Mouse (Mus musculus): ENCODE results near the gene AW822073. TPM values are rescaled to one million over a fixed set of nuclear protein-coding genes. Genes with fewer than 3 reads are reported as not detected.
"Not testable (repeated sequence)": the region's sequence is repeated elsewhere in the genome, so short reads cannot be mapped to it uniquely, and the experiment has no call there.

AW822073 gene
- total RNA-seq (2021) = not detected in 2 replicates
- long read RNA-seq, experiment 1 = 0 reads
- long read RNA-seq, experiment 2 = 0 reads

DNA sequence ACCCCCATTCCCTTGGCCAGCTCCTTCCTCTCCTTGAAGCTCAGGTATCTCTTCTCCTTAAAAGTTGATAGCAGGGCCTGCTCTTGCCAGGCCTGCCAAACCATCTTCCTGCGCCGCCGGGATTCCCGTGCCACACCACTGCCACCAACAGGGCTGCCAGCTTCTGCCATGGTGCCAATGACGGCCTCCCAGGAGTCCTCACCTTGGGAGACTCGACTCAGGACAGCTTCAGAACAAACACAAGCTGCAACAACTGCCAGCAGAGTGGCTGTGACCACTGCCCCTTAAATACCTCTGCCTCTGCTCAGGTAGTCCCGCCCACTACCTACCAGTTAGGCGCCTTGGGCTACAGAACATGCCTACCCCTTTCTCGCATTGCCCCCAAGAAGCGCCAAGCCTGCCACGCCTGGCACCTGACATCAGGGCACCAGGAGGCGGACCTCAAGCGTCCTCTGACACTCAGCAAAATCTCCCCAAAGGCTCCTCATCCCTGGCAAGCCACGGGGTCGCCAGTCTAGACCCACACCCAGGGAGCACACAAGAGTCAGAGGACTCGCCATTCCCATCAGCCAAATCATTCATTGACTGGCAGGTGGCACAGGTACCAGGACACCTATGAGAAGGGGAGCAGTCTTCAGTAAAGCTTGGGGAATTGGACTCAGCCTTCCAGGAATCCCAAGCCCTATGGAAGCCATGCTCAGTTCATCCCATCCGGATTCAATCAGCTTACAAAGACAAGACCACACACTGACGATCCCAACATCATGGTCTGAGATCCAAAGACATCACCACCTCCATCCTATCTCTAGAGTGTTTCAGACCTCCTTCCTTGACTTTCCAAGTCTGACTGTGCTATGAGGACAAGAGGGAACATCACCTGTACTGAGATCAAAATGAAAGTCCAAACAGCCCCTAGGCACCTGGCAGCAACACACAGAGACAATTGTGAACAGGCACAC is at the start of gene AW822073:
Gene AW822073 (minus strand): TSS at position 104 of the 959 bp plus-strand sequence.
- DNase-seq = peak; percentile 42

DNA sequence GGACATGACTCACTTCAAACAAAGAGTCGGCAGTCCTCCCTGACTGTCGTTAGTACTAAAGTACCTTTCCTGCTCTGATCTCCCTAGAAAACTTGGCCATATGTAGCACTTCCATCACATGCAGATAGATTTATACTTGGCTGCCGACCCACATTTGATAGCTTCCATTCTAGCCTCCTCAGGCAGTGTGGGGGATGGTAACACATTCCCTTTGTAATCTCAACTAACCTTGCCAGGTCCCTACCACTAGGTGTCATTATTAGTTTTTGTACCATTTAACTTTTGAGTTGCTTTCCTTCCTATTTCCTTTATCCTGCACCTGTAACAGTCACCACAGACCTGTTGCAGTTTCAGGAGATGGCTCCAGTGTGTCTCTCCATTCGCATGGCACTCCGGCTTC is 33.7 kb upstream of the AW822073 start:
- DNase-seq = peak; percentile 23

DNA sequence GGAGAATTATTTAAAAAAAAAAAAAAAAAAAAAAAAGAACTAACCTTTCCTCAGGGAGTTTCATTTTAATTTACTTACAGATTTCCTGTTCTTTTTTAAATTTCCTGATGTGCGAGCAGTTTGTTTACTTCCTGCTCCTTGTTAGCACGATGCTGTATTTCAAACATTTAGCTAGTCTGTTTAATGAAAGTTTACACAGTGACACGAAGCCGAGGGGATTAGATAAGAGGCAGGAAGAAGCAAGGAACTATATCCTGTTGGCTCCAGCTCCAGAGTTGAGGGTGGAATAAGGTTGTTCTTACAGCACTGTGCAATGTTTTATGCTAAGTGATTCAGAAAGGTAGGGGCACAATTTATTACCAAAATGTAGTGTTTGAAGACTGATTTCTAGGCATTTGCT is 31.2 kb upstream of the AW822073 start:
- DNase-seq = no peak

DNA sequence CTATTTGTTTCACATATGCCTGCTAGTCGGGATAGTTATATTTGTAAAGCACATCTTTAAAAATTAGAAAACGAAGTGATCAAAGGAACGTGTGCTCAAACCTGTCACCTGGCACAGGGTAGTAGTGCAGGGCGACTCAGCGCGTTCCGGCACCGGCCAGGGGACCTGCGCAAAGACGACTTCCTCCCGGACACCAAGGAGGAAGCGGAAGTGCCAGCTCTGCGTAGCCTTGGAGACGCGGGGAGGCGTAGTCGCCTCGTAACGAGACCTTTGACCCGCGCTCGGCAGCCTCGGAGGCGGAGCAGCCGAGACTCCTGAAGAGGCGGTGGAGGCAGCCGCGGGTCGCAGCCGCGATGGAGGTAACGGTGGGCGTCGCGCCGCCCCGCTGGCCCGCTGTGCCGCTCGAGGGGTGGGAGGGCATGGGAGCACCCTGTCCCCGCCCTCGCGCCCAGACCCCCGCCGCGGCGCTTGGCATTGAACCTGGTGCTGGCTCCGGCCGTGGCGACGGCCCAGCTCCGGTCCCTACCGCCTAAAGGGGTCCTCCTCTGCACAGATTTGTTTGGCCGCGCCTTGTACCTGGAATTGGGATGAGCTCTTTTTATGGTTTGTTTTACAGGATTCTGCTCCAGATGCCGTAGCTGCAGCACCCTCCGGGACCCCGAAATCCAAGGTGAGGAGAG is 30.6 kb upstream of the AW822073 start, which contains the start of gene Gcc2:
Gene Gcc2 (plus strand): TSS at position 285 of the 680 bp plus-strand sequence.
- peak; percentile 97 for DNase-seq

DNA sequence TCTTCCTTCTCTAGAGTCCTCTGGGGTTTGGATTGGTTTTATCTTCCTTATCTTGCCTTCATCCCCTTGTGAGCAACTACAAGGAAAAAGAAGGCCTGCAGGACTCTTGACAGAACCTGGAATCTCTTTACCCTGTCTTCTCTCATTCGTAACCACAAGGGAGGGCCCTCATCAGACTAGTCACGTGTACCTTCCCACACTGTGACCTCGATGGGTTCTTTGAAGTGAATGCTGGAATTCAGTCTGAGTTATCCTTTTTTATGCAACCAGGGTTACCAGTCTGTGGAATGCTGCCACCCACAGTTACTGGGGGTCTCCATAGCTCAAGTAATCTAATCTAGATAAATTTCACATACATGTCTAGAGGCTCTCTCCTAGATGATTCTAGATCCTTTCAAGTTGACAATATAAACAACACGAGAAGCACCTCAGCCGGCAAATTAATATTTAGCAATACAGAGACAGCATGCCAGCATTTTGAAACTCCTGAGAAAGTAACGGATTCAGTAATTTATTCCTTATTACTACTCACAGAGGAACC is 30.0 kb upstream of the AW822073 start:
- DNase-seq = peak; percentile 42

DNA sequence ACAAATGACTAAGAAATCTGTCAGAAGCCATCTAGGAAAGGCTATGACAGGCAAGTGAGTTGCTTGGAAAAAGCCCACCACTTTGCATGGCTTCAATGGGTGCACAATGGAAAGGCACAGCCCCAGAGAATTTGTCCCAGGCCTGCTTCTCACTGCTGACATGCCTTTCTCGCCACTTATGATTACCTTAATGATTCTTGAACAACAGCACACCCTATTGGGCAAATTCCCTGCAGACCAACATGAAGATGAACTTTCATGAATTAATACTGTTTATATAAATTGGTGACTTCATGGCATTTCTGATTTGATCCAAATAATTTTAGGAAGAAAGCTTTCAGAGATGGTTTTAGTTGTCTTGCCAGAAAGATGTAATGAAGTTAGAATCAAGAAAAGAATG is 24.8 kb upstream of the AW822073 start:
- no peak for DNase-seq

DNA sequence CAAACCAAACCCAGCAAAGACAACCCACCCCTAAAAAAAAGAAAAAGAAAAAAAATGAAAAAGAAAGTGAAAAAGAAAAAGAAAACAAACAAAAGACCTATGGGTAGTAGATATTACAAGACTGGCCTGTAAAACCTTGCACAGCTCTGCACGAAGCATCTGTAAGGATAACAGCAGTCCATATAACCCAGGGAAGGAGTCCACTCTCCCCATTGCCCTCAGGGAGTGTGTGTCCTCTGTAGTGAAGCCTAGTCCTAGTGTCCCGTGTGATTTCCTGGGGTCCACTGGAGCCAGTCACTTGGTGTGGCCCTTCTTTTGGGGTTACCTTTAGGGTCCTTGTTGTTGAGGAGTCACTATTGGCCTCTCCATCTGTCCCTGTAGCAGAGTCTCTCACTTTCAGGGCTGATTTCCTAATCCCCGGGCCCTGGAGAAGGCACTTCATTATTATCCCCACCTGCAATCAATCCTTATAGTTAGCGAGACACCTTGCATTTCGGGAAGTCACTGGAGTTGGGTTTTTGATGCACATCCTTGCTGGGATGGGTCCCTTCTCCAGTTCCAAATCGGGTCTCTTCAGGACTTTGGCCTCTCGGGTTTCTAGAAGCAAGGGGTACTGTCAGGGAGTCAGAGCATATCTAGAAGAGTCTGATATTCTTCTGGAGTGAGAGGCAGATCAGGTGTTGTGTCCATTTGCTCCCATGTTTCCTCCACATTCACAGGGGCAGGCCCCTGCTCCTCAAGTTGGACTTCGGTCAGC is 14.4 kb upstream of the AW822073 start:
- peak; percentile 41 for DNase-seq

DNA sequence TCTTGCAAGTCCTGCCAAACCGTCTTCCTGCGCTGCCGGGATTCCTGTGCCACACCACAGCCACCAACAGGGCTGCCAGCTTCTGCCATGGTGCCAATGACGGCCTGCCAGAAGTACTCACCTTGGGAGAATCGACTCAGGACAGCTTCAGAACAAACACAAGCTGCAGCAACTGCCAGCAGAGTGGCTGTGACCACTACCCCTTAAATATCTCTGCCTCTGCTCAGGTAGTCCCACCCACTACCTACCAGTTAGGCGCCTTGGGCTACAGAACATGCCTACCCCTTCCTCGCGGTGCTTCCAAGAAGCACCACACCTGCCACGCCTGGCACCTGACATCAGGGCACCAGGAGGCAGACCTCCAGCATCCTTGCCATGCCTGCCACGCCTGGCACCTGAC is 11.9 kb upstream of the AW822073 start, which contains the start of gene Gm4981:
Gene Gm4981 (minus strand): TSS at position 89 of the 400 bp plus-strand sequence.
- DNase-seq = no peak

DNA sequence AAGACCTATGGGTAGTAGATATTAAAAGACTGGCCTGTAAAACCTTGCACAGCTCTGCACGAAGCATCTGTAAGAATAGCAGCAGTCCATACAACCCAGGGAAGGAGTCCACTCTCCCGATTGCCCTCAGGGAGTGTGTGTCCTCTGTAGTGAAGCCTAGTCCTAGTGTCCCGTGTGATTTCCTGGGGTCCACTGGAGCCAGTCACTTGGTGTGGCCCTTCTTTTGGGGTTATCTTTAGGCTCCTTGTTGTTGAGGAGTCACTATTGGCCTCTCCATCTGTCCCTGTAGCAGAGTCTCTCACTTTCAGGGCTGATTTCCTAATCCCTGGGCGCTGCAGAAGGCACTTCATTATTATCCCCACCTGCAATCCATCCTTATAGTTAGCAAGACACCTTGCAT is 10.3 kb upstream of the AW822073 start:
- DNase-seq = not testable (repeated sequence)

DNA sequence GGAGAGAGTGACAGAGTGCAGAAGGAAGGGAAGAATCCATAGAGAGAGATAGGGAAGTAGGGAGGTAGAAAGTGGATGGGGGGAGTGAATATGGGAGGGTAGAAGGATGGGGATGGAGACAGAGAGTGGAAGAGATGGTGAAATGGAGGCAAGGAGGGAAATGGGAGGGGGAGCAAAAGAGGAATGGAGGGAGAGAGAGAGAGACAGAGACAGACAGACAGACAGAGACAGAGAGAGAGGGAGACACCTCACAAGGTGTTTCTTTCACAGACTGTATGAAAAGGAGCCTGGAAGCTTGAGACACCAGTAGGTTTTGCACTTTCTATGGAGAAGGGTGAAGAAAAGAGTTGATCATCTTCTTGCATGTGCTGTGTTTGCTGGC is 9.0 kb upstream of the AW822073 start:
- not testable (repeated sequence) for DNase-seq

DNA sequence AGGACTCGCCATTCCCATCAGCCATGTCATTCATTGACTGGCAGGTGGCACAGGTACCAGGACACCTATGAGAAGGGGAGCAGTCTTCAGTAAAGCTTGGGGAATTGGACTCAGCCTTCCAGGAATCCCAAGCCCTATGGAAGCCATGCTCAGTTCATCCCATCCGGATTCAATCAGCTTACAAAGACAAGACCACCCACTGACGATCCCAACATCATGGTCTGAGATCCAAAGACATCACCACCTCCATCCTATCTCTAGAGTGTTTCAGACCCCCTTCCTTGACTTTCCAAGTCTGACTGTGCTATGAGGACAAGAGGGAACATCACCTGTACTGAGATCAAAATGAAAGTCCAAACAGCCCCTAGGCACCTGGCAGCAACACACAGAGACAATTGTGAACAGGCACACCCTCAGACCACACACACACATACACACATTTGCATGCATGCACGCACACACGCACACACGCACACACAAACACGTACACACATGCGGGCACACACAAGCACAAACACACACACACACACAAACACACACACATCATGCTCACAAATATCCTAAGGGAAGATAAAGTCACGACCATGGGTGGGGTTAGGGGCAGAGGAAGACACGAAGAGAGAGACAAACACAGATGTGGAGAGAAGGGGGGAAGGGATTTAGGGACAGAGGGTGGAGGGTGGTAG is 8.5 kb upstream of the AW822073 start:
- not testable (repeated sequence) for DNase-seq

DNA sequence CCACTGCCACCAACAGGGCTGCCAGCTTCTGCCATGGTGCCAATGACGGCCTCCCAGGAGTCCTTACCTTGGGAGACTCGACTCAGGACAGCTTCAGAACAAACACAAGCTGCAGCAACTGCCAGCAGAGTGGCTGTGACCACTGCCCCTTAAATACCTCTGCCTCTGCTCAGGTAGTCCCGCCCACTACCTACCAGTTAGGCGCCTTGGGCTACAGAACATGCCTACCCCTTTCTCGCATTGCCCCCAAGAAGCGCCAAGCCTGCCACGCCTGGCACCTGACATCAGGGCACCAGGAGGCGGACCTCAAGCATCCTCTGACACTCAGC is 7.9 kb upstream of the AW822073 start, which contains the start of gene Duxf3:
Gene Duxf3 (minus strand): TSS at position 35 of the 329 bp plus-strand sequence.
- DNase-seq = not testable (repeated sequence)

DNA sequence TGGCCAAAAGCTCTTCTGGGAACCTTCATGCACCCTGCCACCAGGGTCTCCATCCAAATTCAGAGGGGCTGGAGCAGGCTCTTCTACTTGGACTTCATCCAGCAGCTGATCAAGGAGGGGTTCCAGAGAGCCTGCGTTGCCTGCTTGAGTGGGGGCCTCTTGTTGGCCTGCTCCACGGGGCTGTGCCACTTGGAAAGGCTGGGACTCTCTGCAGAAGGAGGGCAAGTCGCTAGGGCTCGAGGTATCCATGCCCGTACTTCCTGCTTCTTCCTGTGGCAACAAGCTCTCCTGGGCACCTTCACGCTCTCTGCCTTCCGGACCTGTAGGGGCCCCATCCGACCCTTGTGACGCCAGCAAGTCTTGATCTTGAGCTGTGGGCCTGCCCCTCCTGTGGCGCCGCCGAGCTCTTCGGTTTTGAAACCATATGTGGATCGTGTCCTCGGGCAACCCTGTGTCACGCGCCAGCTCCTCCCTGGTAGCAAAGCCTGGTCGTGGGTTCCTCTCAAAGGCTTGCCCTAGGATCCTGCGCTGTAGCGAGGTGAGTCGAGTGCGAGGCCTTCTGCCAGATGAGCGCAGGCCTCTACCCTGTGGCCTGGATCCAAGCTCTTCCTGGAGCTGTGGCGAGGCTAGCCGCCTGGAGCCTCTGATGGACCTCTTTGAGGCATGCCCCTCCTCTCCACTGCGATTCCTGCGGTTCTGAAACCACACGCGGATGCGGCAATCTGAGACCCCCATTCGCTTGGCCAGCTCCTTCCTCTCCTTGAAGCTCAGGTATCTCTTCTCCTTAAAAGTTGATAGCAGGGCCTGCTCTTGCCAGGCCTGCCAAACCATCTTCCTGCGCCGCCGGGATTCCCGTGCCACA is 7.3 kb upstream of the AW822073 start:
- DNase-seq = peak; percentile 70

DNA sequence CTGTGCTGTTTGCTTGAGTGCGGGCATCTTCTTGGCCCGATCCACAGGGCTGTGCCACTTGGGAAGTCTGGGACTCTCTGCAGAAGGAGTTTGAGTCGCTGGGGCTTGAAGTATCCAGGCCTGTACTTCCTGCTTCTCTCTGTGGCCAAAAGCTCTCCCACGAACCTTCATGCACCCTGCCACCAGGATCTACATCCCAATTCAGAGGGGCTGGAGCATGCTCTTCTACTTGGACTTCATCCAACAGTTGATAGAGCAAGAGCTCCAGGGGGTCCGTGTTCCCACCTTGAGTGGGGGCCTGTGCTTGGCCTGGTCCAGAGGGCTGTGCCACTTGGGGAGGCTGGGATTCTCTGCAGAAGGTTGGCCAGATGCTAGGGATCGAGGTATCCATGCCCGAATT is 6.4 kb upstream of the AW822073 start:
- peak; percentile 56 for DNase-seq

DNA sequence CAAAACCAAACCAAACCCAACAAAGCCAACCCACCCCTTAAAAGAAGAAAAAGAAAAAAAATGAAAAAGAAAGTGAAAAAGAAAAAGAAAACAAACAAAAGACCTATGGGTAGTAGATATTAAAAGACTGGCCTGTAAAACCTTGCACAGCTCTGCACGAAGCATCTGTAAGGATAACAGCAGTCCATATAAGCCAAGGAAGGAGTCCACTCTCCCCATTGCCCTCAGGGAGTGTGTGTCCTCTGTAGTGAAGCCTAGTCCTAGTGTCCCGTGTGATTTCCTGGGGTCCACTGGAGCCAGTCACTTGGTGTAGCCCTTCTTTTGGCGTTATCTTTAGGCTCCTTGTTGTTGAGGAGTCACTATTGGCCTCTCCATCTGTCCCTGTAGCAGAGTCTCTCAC is 5.3 kb upstream of the AW822073 start:
- DNase-seq = not testable (repeated sequence)

DNA sequence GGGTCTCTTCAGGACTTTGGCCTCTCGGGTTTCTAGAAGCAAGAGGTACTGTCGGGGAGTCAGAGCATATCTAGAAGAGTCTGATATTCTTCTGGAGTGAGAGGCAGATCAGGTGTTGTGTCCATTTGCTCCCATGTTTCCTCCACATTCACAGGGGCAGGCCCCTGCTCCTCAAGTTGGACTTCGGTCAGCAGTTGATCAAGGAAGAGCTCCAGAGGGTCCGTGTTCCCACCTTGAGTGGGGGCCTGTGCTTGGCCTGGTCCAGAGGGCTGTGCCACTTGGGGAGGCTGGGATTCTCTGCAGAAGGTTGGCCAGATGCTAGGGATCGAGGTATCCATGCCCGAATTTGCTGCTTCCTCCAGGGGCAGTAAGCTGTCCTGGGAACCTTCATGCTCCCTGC is 3.1 kb upstream of the AW822073 start:
- not testable (repeated sequence) for DNase-seq

DNA sequence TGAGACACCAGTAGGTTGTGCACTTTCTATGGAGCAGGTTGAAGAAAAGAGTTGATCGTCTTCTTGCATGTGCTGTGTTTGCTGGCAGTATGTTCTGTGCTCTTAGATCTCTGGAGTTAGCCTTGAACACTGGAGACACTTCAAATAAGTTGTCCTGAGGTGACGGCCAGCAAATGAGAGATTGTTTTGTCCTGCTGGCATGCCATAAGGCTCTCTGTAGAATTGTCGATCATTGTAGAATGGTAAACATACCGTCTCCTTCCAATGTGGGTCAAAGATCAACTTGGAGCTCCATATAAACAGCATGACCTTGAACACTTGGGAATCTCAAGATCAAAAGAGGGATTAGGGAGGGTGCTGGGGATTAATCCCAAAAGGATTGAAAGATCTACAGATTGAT is 1.6 kb upstream of the AW822073 start:
- DNase-seq = peak; percentile 15

DNA sequence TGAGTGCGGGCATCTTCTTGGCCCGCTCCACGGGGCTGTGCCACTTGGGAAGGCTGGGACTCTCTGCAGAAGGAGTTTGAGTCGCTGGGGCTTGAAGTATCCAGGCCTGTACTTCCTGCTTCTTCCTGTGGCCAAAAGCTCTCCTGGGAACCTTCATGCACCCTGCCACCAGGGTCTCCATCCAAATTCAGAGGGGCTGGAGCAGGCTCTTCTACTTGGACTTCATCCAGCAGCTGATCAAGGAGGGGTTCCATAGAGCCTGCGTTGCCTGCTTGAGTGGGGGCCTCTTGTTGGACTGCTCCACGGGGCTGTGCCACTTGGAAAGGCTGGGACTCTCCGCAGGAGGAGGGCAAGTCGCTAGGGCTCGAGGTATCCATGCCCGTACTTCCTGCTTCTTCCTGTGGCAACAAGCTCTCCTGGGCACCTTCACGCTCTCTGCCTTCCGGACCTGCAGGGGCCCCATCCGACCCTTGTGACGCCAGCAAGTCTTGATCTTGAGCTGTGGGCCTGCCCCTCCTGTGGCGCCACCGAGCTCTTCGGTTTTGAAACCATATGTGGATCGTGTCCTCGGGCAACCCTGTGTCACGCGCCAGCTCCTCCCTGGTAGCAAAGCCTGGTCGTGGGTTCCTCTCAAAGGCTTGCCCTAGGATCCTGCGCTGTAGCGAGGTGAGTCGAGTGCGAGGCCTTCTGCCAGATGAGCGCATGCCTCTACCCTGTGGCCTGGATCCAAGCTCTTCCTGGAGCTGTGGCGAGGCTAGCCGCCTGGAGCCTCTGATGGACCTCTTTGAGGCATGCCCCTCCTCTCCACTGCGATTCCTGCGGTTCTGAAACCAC is 541 bp downstream of the AW822073 start:
- peak; percentile 61 for DNase-seq

DNA sequence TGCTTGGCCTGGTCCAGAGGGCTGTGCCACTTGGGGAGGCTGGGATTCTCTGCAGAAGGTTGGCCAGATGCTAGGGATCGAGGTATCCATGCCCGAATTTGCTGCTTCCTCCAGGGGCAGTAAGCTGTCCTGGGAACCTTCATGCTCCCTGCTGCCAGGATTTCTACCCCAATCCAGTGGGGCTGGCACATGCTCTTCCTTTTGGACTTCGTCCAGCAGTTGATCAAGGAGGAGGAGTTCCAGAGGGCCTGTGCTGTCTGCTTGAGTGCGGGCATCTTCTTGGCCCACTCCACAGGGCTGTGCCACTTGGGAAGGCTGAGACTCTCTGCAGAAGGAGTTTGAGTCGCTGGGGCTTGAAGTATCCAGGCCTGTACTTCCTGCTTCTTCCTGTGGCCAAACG is 1.6 kb downstream of the AW822073 start:
- DNase-seq = not testable (repeated sequence)

Measured in adrenal gland, postnatal 14 days (tissue).